Mouse (Mus musculus): ENCODE results near the gene Sbds.

- peak; percentile 58; the same call in 1 of the 2 replicates for TF ChIP-seq CTCF (IDR thresholded peaks at IDR 0.05; ENCODE audit: borderline replicate concordance, extremely low read depth, insufficient read depth, insufficient read length)
- TF ChIP-seq POLR2A (IDR thresholded peaks at IDR 0.05; ENCODE audit: borderline replicate concordance, extremely low read depth, insufficient read depth, insufficient read length, poor library complexity, severe bottlenecking) = no peak
Observed at GRCm38 (mm10) chr5:130266651-130267050, 11.3 kb upstream of the Sbds start.

Data from brain, embryonic 14.5 days (tissue).